Mouse (Mus musculus) ovary, adult 2 months (tissue): ENCODE results near the gene Notum. TPM values are rescaled to one million over a fixed set of nuclear protein-coding genes. Genes with fewer than 3 reads are reported as not detected.

Experiments used
- polyA plus RNA-seq: library from polyadenylated mRNA; depleted of rRNA; stranded (reverse); fragments of >200 nt; gene quantifications from 2 replicates; pipeline ENCODE4 v1.2.3, GENCODE M21; 2012; rRNA removed

The Notum gene
- polyA plus RNA-seq, result 12.7 and 13.6 TPM in 2 replicates

GRCm38 (mm10) chr11:120661076-120661460 lies at the start of gene Notum:
Gene Notum (minus strand): TSS chr11:120661175.

GRCm38 (mm10) chr11:120672687-120673593 lies 12.0 kb upstream of the Notum start, which contains the start of gene Aspscr1:
Gene Aspscr1 (plus strand): TSS chr11:120672973.

GRCm38 (mm10) chr11:120648001-120648476 lies 12.9 kb downstream of the Notum start, which contains the start of gene Myadml2:
Gene Myadml2 (minus strand): TSS chr11:120648158.

GRCm38 (mm10) chr11:120643601-120643987 lies 17.4 kb downstream of the Notum start, which contains the start of gene Pycr1:
Gene Pycr1 (minus strand): TSS chr11:120643769.

GRCm38 (mm10) chr11:120633520-120634343 lies 27.2 kb downstream of the Notum start, which contains the start of gene Mafg:
Gene Mafg (minus strand): TSS chr11:120633600.

GRCm38 (mm10) chr11:120625152-120625775 lies 35.7 kb downstream of the Notum start, which contains the start of gene Sirt7:
Gene Sirt7 (minus strand): TSS chr11:120625240.

GRCm38 (mm10) chr11:120617519-120618112 lies 43.4 kb downstream of the Notum start, which contains the start of gene Pcyt2:
Gene Pcyt2 (minus strand): TSS chr11:120617936.

GRCm38 (mm10) chr11:120608241-120609034 lies 52.5 kb downstream of the Notum start, which contains the start of gene Npb:
Gene Npb (plus strand): TSS chr11:120608477.

Other genes starting within 250 kb of the Notum start
- gene Nploc4, start 223.5 kb downstream of the Notum start, polyA plus RNA-seq, result 106 and 121 TPM in 2 replicates
- 0.13 TPM in 1 of 2 replicates, not detected in the other for gene Tspan10, start 218.5 kb downstream of the Notum start, polyA plus RNA-seq
- gene Pde6g, start 207.7 kb downstream of the Notum start, polyA plus RNA-seq, result 1.1 and 1.2 TPM in 2 replicates
- 30.5 and 34.8 TPM in 2 replicates for gene Oxld1, start 203.1 kb downstream of the Notum start, polyA plus RNA-seq
- gene Ccdc137, start 203.1 kb downstream of the Notum start, polyA plus RNA-seq, result 13.1 and 17.5 TPM in 2 replicates
- 31.1 and 35.0 TPM in 2 replicates for gene Arl16, start 193.6 kb downstream of the Notum start, polyA plus RNA-seq
- gene Mrpl12, start 176.6 kb downstream of the Notum start, polyA plus RNA-seq, result 115 and 155 TPM in 2 replicates
- gene Slc25a10, start 169.3 kb downstream of the Notum start, polyA plus RNA-seq, result 226 and 229 TPM in 2 replicates
- gene Gcgr, start 130.5 kb downstream of the Notum start, polyA plus RNA-seq, result 2.3 and 3.3 TPM in 2 replicates
- 185 and 195 TPM in 2 replicates for gene Mcrip1, start 111.4 kb downstream of the Notum start, polyA plus RNA-seq
- not detected in 2 replicates for gene Ppp1r27, start 110.0 kb downstream of the Notum start, polyA plus RNA-seq
- 355 TPM in 2 replicates for gene P4hb, start 87.9 kb downstream of the Notum start, polyA plus RNA-seq
- 779 and 887 TPM in 2 replicates for gene Arhgdia, start 79.6 kb downstream of the Notum start, polyA plus RNA-seq
- gene Alyref, start 62.8 kb downstream of the Notum start, polyA plus RNA-seq, result 30.8 and 42.7 TPM in 2 replicates
- gene Anapc11, start 62.8 kb downstream of the Notum start, polyA plus RNA-seq, result 189 and 219 TPM in 2 replicates
- 2.6 and 4.4 TPM in 2 replicates for gene Npb, start 52.7 kb downstream of the Notum start, polyA plus RNA-seq
- 279 and 305 TPM in 2 replicates for gene Pcyt2, start 43.2 kb downstream of the Notum start, polyA plus RNA-seq
- 77.5 and 98.2 TPM in 2 replicates for gene Sirt7, start 35.9 kb downstream of the Notum start, polyA plus RNA-seq
- 75.0 and 78.0 TPM in 2 replicates for gene Mafg, start 27.6 kb downstream of the Notum start, polyA plus RNA-seq
- 10.8 and 14.3 TPM in 2 replicates for gene Pycr1, start 17.4 kb downstream of the Notum start, polyA plus RNA-seq
- gene Myadml2, start 13.0 kb downstream of the Notum start, polyA plus RNA-seq, result 0.18 TPM in 1 of 2 replicates, not detected in the other
- gene Aspscr1, start 11.8 kb upstream of the Notum start, polyA plus RNA-seq, result 130 and 142 TPM in 2 replicates
- 57.2 and 79.0 TPM in 2 replicates for gene Cenpx, start 52.6 kb upstream of the Notum start, polyA plus RNA-seq
- gene Lrrc45, start 52.8 kb upstream of the Notum start, polyA plus RNA-seq, result 97.4 and 99.6 TPM in 2 replicates
- gene Rac3, start 60.3 kb upstream of the Notum start, polyA plus RNA-seq, result 54.5 and 76.4 TPM in 2 replicates
- 317 and 369 TPM in 2 replicates for gene Dcxr, start 66.1 kb upstream of the Notum start, polyA plus RNA-seq
- gene Cbr2, start 70.9 kb upstream of the Notum start, polyA plus RNA-seq, result 193 and 267 TPM in 2 replicates
- gene Hmga1b, start 101.6 kb upstream of the Notum start, polyA plus RNA-seq, result 0.31 and 7.3 TPM in 2 replicates
- gene Rfng, start 123.0 kb upstream of the Notum start, polyA plus RNA-seq, result 74.0 and 77.8 TPM in 2 replicates
- gene Gps1, start 123.1 kb upstream of the Notum start, polyA plus RNA-seq, result 283 and 304 TPM in 2 replicates
- 54.8 and 64.2 TPM in 2 replicates for gene Dus1l, start 135.2 kb upstream of the Notum start, polyA plus RNA-seq
- 1,315 and 1,722 TPM in 2 replicates for gene Fasn, start 163.4 kb upstream of the Notum start, polyA plus RNA-seq